Mouse (Mus musculus): ENCODE results near the gene Lhx4.

Gene Lhx4

DNA sequence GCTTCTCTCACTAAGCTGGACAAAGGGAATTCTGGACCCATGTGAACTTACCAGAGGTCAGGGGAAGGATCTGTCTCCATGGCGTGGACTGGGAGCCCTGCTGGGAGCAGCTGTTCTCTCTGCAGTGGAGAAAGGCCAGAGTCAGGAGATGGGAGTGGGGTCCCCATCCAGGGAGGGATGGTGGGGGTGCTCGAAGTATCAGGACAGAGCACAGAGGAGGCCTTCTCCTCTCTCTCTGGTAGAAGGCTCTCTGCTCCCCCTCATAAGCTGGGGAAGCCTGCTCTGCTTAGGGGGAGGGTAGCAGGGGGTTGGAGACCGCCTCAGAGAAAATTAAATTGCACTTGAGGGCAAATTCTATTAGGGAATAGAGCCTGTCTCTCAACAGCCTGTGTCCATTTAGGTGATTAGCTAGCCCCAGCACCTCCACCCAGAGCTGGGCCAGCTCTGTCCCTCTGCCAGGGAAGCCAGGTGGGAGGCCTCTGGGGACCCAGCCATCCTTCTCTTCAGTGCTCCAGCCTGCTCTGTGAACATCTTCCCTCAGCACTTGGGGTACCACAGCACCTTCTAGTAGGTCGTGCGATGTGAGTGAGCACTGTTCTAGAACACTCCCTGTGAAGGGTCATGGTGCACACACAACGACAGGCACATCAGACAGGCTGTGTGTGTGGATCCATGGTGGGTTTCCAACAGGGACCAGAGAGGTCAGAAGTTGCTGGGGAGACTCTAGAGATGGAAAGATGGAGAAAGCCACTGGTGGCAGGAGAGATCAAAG, at the start of gene Lhx4:
TSS of gene Lhx4 (minus strand) at position 201 of the 772 bp plus-strand sequence.
- DNase-seq (ENCODE audit: low spot score): no peak

DNA sequence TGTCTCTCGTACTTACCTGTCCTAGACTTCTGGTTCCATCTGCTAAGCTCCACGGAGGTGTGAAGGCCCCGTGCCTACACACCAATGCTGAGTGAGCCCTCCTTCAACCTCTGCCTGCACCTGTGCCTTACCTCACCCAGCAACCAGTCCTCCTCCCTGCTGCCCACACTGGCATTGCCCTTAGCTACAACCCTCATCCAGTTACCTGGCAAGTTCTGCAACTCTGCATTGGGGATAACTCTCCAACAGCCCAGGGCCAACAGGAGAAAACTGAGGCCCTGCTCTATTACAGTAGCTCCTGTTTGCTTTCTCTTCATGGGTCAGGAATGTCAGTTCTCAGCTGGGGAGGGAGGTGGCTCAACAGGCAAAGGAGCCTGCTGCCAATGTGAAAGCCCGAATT, 46.5 kb upstream of the Lhx4 start:
- no peak for DNase-seq (ENCODE audit: low spot score)

DNA sequence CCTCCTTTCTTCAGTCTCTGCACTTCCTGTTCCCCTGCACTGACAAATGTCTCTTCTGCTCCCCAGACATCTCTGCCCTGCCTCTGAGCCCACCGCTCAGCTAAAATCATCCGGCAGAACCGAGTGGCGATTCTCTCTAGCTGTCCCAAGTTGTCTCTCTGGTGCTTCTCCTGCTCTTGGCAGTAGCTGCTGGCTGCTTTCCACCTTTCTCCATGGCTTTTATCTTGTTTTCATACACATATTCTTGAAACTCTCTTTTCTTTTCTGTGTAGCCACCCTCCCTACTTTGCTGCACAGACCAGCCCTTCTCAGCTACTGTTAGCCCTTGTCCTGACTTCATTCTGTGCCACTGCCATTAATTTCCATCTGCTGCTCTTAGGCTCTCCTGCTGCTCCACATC, 45.9 kb upstream of the Lhx4 start:
- DNase-seq (ENCODE audit: low spot score): no peak

DNA sequence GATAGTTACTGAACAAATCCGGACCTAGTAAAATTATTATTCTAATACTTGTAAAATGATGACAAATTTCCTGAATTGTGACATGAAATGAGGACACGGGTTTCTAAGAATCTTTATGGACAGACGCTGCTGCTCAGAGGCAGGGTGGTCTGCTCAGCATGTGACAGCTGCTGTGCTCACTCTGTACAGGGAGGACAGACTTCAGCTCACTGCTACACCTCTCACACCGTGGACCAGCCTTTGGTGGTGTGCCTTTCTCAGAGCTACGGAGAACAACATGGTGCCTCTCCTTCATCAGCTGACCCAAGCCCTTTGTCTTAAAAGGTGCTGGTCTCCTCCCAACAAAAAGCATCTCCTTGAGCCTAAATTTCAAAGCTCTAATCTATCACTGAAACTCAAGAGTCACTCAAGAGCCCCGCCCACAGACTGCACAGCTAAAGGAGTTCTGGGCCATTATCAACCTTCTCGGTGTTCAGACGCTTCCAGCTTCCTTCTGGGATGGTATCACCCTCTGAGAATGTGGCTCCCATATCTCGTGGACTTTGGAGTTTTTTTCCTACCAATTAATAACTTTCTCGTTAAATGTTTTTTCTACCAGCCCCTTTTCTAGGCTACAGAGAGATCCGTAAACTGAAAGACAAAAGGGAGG, 45.4 kb upstream of the Lhx4 start:
- DNase-seq (ENCODE audit: low spot score): no peak

DNA sequence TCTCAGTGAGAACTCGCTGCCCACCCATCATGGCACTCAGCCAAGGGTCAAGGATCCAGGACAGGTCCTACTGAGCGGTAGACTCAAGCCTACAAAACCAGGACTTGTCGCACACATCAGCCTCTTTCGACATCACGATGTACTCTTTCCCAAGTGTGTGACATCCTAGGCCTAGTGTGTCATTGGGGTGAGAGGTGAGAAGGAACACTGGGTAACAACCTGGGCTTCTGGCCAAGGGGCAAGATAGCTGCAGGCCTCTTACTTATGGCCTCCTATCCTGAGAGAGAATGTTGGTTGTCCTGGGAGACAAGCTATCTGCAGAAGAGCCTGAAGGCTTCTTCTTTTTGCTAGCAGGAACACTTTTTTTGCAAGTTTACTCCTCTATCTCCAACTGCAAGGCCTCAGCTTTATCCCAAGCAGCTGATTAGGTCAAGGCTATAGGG, 44.3 kb upstream of the Lhx4 start:
- DNase-seq (ENCODE audit: low spot score): peak; percentile 67

DNA sequence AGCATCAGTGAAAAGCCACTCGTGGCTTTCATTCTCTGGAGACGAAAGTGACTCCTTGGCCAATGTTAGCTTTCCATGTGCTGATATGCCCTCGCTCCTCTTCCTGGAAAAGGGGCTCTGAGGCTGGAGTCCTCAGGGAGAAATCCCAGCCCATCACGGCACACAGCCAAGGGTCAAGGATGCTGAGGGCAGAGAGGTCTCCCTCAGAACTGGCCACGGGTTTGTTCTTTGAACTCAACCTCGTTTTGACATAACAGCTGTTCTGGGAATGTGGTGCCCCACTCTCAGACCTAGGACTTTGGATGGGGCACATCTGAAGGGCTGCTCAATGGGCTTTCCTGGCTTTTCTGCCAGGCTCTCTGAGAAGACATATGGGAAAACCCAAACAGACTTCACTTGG, 43.4 kb upstream of the Lhx4 start:
- no peak for DNase-seq (ENCODE audit: low spot score)

DNA sequence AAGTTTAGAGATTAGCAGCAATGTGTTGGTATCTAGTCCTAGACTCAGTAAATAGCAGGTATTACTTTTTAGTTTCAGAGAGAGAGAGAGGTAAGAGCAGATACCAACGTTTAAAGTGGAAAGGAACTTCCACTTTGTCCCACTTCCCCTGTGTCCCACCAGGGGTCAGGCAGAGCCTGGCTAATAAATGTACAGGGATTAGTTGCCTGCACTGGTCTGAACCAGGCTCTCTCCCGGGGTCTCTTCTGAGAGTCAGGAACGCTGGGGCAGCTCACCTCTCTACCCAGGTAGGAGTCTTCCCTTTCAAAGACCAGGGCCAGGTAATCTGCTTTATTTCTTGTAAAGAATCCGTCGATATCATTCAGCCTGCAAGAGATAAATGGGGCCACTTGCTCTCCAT, 40.4 kb upstream of the Lhx4 start:
- no peak for DNase-seq (ENCODE audit: low spot score)

DNA sequence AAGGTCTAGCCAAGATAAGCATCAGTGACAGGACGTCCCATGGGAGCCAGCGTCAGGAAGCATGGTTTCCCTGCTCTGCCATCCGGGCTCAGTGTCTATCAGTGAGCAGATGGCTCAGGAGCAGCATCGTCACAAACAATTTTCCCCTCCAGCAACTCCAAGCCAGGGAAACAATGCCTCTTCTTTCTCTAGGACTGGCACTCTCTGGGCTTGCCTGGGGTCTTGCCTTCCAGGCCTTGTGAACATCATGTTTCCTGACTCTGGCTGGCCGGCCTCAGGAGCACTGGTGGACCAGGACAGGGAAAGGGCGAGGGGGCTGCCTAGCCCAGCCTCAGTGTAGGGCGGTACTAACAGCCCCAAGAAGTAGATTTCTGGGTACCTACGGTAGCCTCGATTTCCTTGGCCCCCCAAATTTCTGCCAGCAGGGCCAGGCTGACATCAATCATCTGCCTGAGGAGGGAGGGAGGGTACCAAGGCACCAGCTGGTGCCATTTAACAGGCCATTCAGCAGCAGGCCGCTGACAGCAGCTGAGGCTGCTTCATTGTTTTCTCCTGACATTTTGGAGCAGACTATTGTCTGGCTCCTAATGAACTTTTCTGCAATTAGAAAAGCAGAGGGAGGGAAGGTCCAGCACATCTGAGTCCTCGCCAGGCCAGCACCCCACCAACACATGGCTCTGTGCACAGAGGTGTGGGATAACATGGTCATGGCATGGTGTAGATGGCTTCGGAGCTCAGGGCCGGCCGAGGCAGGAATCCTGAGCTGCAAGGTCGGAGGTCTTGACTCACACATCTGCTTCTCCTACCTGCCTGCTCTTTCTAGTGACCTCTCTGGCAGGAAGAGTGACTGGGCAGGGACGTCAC, 38.9 kb upstream of the Lhx4 start:
- DNase-seq (ENCODE audit: low spot score): no peak

DNA sequence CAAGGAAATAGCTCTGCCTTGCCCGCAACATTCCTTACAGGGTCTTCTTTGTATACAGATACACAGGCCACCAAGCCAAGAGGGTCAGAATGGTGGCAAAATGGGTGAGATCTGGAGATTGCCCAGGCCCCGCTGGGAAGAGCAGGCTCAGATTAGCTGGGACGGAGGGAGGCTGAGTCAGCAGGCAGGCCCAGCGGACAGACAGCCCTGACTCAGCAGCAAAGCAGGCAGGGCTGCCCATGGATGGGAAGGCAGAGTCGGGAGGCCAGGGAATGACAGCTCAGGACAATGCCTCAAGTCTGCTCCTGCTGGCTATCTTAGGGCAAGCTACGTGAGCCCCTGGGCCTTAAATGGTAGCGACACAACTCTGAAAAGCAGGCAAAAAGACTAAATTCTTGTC, 34.4 kb upstream of the Lhx4 start:
- DNase-seq (ENCODE audit: low spot score): no peak

DNA sequence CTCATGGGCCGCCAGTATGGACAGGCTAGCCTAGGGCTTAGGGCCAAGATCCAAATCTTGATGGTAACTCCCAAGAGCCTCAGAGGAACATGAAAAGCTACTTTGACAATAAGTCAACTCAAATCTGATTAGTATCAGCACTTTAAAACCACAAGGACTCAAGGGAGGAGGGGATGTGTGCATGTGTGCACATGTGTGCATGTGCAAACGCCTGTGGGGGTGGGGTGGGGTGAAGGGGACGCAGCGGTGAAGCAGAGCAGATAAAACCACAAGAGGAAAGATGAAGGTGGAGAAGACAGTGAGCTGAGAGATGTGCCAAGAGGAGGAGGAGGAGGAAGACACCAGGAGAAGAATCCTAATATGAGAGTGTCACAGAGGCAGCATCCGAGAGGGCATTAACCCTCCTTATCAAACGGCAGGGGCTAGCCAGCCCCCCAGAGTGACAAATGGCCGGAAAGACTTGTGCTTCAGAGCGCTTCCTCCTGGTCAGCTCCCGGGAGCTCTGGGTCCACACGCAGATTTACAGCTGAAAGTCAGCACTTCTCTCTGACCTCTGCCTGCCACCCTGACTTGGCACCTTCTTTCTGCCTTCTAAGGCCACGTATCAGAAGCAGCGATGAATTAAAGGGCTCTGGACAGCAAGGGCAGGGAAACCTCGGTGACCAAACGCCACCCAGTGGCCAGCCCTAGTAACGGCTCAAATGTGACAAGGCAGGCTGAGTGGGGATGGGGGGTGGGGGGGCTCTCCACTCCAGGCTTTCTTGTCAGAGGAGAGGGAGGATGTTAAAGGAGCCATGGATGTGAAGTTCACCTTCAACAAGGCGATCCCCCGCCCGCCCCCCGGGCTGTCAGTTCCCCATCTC, 33.1 kb upstream of the Lhx4 start:
- DNase-seq (ENCODE audit: low spot score): peak; percentile 62

DNA sequence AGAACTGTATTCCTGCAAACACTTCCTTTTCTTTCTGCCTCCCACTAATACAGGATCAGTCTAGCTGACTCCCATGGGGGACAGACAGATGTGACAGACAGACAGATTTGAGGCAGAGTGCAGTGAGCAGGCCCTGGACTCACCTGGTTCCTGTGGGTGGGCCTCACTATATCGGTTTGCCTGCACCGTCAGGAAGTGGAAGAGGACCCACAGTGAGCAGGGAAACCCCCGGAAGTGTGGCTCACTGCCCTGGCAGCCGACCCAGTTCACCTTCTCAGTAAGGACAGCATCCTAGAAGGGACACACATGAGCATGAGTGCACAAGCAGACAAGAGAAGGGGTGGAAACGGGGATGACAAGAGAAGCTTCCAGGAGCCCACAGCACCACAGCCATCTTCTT, 30.9 kb upstream of the Lhx4 start:
- DNase-seq (ENCODE audit: low spot score): no peak

DNA sequence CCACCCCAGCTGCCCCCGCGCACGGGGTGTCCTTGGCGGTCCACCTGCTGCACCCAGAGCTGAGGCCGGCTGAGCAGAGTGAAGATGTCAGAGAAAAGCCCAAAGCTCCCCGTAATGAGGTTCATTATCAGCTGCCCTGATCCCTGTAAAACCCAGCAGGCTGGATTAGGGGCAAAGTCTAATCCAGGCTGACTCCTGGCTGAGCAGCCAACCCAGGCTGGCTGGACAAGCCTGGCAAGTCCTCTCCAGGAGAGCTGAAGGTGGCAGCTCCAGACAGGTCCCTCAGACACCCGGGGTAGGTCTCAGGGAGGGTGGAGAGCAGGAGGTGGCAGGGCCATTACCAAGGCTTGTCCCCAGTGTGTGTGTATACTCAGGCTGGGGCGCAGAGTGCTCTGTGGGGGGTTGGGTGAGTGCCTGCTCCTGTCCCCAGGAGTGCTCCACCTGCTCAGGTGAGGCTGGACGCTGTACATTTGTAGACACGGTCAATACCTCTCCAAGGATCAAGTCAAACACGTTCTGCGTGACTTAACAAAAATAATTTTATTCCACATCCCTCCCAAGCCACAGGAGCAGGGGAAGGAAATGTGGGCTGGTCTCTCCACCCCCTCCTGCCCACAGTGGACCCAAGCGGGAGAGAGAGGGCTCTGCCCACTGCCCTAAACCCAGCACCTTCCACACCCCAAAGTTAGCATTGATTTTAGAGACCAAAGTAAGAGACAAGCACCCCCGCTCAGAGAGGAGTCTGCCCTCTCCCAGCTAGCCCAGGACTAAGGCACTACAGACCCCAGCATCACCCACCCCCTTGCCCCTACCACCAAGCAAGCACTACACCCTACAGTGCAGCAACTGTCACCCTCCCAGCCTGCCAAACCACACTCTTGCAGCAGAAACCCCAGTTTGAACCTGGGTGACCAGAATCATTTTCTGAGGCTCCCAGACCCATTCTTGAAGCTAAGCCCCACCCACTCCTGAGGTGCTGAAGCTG, 26.4 kb upstream of the Lhx4 start:
- no peak for DNase-seq (ENCODE audit: low spot score)

DNA sequence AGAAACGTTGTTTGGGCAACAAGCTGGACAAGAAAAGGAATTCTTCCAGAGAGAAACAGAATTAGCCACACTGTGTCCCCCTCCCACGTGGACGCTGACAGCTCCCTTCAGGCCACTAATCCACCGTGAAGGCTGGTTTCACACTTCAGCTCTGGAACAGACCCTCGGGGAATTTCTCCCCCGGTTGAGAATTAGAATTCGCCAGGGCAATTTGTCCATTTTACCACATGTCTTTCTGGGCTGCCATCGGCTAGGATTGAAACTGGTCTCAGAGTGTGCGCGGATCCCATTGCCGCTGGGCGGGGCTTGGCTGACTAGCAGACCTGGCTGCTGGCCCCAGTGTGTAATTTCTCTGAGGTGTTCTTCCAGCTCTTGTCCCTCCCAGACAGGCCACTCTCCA, 7.7 kb upstream of the Lhx4 start:
- no peak for DNase-seq (ENCODE audit: low spot score)

DNA sequence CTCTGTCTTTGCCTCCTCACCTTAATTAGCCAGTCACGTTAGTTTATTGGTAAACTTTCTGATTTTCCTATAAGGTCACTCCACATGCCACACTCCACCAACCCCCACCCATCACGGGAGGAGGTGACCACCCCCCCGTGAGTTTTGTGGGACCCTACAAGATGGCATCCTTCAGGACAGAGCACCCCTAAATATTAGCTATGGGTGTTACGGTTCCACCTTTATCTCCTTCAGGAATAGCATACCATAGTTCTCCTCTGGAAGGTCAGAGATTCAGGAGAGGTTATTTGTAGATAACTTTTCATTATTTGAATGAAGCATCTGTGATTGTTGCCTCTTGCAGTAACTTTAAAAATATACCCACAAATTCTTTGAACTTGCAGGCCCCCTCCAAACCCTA, 7.2 kb upstream of the Lhx4 start:
- no peak for DNase-seq (ENCODE audit: low spot score)

DNA sequence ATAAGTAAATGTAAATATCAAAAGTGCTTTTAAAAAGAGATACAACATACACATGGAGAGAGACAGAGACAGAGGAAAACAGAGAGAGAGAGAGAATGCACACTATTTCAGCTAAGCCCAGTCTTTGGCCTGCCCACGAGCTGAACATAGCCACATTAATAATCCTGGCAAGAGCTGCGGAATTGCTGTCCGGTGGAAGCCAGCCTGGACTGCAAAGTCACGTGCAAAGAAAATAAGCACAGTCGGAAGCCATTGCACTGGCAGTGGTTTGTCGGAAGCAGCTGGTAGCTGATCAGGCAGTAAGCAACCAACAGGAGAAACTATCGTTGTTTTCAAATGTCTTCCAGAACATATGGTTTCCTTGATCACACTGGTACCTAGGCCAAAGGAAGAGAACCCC, 6.1 kb upstream of the Lhx4 start:
- DNase-seq (ENCODE audit: low spot score): no peak

DNA sequence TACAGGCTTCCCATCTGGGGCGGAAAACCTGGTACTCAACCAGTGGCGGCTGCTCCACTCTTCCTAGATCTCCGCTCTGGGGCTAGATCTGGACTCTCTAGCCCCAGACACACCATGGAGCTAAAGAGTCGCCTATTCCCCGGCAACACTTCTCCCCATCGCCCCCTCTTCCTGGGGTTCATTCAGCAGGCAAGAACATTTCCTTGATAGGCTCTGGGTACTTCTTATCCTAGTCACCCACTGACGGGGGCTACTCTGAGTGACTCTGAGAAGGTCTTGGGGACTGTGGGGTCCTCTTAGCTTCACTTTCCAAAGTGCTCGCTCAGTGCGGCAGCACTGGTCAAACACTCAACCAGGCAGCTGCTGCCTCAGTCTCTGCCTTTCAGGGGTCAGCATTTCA, 1.9 kb upstream of the Lhx4 start:
- no peak for DNase-seq (ENCODE audit: low spot score)

DNA sequence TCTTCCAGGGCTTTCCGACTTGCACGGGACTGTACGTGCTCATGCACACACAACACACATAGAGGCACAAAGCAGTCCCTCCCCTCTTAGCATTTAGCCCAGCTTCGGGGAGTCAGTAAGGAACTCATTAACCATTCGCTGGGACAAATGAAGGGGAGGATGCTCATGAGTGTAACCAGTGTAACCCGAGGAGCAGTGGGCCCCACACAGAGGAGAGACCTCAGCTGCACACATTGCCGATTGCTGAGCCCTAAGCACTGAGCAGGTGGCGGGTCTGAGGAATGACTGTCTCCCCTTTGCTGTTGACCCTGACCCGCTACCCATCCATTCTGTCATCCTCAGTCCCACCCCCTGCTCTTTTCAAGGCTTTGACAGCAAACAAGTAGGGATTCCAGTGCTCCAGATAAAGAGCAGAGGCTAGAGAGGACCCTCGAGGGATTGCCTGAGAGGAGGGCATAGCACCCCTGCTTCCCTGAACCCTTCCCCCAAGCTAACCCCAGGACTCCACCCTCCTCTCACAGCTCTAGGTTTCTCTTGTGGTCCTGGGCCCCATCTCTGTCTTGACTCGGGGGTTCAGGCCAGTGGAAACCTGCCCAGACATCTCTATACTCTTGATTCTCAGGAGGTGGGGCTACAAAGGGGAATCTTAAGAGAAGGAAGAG, 836 bp downstream of the Lhx4 start:
- no peak for DNase-seq (ENCODE audit: low spot score)

DNA sequence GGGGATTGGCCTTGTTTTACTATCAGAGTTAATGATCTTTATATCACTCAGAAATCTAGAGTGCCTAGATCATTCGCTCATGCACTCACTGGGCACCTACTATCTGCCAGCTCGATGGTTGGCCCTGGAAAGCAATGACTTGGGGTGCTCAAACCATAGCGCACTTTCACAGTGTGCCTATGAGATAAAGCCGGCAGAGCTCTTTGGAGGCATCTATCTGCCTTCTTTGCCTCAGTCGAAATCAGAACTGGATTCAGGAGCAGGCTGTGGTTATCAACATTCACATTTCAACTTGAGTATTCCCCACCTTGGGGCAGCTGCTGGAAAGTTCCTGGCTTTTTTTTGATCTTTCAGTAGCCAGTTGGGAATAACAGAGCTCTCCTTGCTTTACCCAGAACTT, 3.6 kb downstream of the Lhx4 start:
- no peak for DNase-seq (ENCODE audit: low spot score)

DNA sequence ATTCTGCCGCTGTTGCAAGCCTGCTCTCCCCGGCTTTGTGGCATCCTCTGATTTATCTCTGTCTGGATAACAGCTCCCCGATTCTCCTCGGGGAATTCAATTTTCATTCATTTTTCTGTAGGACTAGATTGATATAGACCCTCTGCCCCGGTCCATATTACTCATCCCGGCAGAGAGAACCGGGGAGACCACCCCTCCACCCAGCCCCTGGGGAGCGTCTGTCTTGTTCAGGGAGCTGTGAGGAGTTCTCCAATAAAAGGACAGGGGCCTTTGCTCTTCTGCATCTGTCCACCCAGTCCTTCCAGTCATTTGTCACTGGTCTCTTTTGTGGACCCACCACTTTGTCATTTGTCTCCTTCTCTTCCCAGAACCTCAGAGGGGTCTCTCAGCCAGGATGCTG, 4.5 kb downstream of the Lhx4 start:
- no peak for DNase-seq (ENCODE audit: low spot score)

Measured in ovary, postnatal 36 days (tissue).